Mouse (Mus musculus) G1E-ER4 (cell line): Measurements from ENCODE around the gene Tes3-ps. TPM values are rescaled to one million over a fixed set of nuclear protein-coding genes. Genes with fewer than 3 reads are reported as not detected.

Experiments used
- GATA1 ChIP-seq: IDR thresholded peaks from one replicate; pipeline ENCODE4 v1.8.0; 2012; ENCODE audit warnings: low read length, inconsistent platforms
- polyA plus RNA-seq: library from polyadenylated mRNA; stranded (reverse); fragments of >175 nt; gene quantifications from 2 replicates; pipeline ENCODE4 v1.2.3, GENCODE M21; 2012

Gene Tes3-ps
- polyA plus RNA-seq, 1 experiment = 0.03 TPM

- no peak for TF ChIP-seq GATA1
Observed at GRCm38 (mm10) chr13:49477887-49478286, 15.2 kb upstream of the Tes3-ps start.

GRCm38 (mm10) chr13:49478851-49479374, 14.2 kb upstream of the Tes3-ps start:
- no peak for TF ChIP-seq GATA1

GRCm38 (mm10) chr13:49479399-49479798, 13.7 kb upstream of the Tes3-ps start:
- no peak for TF ChIP-seq GATA1

- TF ChIP-seq GATA1 = no peak
Observed at GRCm38 (mm10) chr13:49480057-49480456, 13.1 kb upstream of the Tes3-ps start.

GRCm38 (mm10) chr13:49480551-49480950, 12.6 kb upstream of the Tes3-ps start:
- no peak for TF ChIP-seq GATA1

GRCm38 (mm10) chr13:49485388-49485787, 7.7 kb upstream of the Tes3-ps start:
- TF ChIP-seq GATA1 = no peak

- no peak for TF ChIP-seq GATA1
Observed at GRCm38 (mm10) chr13:49504510-49504909, 11.4 kb downstream of the Tes3-ps start, which contains the start of gene Ecm2. Ecm2 (plus strand) TSS chr13:49504810.

- no peak for TF ChIP-seq GATA1
Observed at GRCm38 (mm10) chr13:49505776-49506175, 12.7 kb downstream of the Tes3-ps start.

GRCm38 (mm10) chr13:49507176-49507575, 14.1 kb downstream of the Tes3-ps start:
- TF ChIP-seq GATA1 = no peak

GRCm38 (mm10) chr13:49518761-49519160, 25.6 kb downstream of the Tes3-ps start:
- TF ChIP-seq GATA1 = no peak

- no peak for TF ChIP-seq GATA1
Observed at GRCm38 (mm10) chr13:49526235-49526634, 33.1 kb downstream of the Tes3-ps start.

GRCm38 (mm10) chr13:49530636-49531035, 37.5 kb downstream of the Tes3-ps start:
- TF ChIP-seq GATA1 = no peak

- no peak for TF ChIP-seq GATA1
Observed at GRCm38 (mm10) chr13:49536946-49537345, 43.8 kb downstream of the Tes3-ps start.

GRCm38 (mm10) chr13:49538693-49539092, 45.6 kb downstream of the Tes3-ps start:
- TF ChIP-seq GATA1 = no peak

GRCm38 (mm10) chr13:49544279-49544678, 51.2 kb downstream of the Tes3-ps start, which contains the start of gene Aspn:
Aspn (plus strand) TSS chr13:49544443.
- TF ChIP-seq GATA1 = no peak

- TF ChIP-seq GATA1 = no peak
Observed at GRCm38 (mm10) chr13:49545646-49546045, 52.5 kb downstream of the Tes3-ps start.

Other genes starting within 250 kb of the Tes3-ps start
- 1.7 and 2.1 TPM in 2 replicates for gene Susd3, start 244.6 kb upstream of the Tes3-ps start, polyA plus RNA-seq
- 2.1 TPM in 2 replicates for gene Fgd3, start 173.0 kb upstream of the Tes3-ps start, polyA plus RNA-seq
- gene Bicd2, start 151.7 kb upstream of the Tes3-ps start, polyA plus RNA-seq = 22.0 and 22.6 TPM in 2 replicates
- gene Ippk, start 72.1 kb upstream of the Tes3-ps start, polyA plus RNA-seq = 1.4 and 1.9 TPM in 2 replicates
- gene Ecm2, start 11.5 kb downstream of the Tes3-ps start, polyA plus RNA-seq = 0.01 TPM in 1 of 2 replicates, not detected in the other
- not detected in 2 replicates for gene Aspn, start 51.1 kb downstream of the Tes3-ps start, polyA plus RNA-seq
- not detected in 2 replicates for gene Omd, start 89.1 kb downstream of the Tes3-ps start, polyA plus RNA-seq
- gene Ogn, start 114.7 kb downstream of the Tes3-ps start, polyA plus RNA-seq = not detected in 2 replicates
- 7.3 and 9.6 TPM in 2 replicates for gene Cenpp, start 159.5 kb downstream of the Tes3-ps start, polyA plus RNA-seq
- gene Nol8, start 159.8 kb downstream of the Tes3-ps start, polyA plus RNA-seq = 1.6 and 1.8 TPM in 2 replicates
- 9.7 and 30.2 TPM in 2 replicates for gene Iars, start 188.8 kb downstream of the Tes3-ps start, polyA plus RNA-seq